Mouse (Mus musculus) left cerebral cortex, postnatal 10 days (tissue): Measurements from ENCODE around the gene Tufm. TPM values are rescaled to one million over a fixed set of nuclear protein-coding genes. Genes with fewer than 3 reads are reported as not detected.
"Not testable (repeated sequence)": the region's sequence is repeated elsewhere in the genome, so short reads cannot be mapped to it uniquely, and the experiment has no call there.

Experiments
- DNase-seq, 2 experiments: peaks; one replicate each; pipeline ENCODE4 v3.0.0; 2021 to 2022; ENCODE audit warnings: low spot score in 2 of 2, mixed read lengths in 1 of 2; ENCODE audit errors: extremely low spot score in 1 of 2
- intact Hi-C: fragments of 180-260 bp; cut with DNase I; formaldehyde crosslinking; loops from one replicate; pipeline ENCODE4 v1.15.1; 2025
- total RNA-seq, 2 experiments: library from RNA; stranded (reverse); gene quantifications; 2 replicates each; pipeline ENCODE4 v1.2.3; 2021

Tufm gene
- total RNA-seq, 2 experiments from 2014 or later = 81.6 to 103 TPM

DNA sequence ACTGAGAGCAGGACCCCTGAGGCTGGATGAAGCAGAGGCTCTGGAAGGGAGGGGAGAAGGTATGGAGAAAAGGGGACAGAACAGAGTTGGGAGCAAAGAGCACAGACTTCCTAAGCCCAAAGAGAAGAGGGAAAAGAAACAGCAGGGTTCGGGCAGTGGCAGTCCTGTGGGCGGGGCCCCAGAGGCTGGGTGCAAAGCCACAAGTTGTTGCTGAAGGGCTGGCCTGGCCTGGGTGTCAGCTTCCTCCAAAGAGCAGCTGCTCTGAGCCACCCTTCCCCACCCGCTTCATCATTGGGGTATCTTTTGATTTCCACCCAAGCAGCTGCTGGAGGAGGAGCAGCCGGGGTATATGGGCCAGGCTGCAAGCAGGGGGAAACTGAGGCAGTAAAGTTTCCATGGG lies 23.0 kb upstream of the Tufm start:
- intact Hi-C loops = no loop called here
- DNase-seq = peak in 1 of 2 experiments; percentile 58

GRCm38 (mm10) chr7:126464836-126465235 lies 22.3 kb upstream of the Tufm start:
- intact Hi-C loops = no loop called here
- no peak for DNase-seq

DNA sequence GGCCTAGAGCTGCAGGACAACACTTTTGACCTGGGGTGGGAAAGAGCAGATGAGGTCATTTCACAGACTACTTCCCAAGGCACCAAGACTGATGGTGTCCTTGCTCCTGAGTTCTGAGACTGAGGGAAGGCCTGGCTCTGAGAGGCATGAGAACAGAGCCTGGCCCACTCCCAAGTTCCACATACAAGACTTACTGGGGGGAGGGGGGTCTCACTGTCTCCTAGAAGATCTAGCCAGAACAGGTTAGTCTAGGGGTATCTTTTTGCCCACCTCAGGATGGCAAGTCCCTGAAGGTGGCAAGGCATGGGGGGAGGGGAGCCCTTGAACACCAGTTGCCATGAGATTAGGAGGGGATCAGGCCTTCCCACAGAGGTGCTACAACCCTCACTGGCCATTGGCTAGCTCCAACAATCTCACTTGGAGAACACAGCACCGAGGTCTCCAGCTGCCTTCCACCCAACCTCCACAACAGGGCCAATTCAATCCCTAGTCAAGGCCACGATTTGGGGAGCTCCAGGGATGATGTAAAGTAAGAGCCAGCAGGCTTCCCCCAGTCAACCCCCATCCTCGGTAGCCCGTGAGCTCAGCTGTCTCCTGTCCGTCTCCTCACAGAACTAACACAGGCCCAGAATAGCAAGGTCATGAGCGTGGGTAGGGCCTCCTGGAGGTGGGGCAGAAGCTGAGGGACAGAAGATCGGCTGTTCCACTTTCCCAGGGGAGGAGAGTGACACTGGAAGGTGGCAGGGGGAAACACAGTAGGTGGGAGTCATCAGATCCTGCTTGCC lies 21.7 kb upstream of the Tufm start:
- no peak for DNase-seq
- intact Hi-C loops = no loop called here

DNA sequence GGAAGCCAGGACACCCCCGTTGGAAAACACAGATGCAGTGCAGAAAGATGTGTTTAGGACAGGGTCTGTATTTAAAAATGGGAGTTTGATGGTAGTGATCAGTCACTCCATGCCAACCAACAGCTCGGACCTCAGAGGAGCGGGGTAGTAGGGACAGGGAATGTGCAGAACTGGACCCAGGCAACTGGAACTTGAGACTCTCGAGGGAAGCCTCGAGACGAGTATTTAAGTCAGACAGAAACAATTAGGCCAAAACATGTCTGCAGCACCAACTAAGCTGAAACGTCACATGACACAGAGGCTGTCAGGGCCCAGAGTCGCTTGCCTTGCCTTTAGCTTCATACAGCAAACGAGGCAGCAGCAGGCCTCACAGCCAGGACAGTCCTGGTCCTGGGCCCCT lies 21.0 kb upstream of the Tufm start:
- intact Hi-C loops = no loop called here
- DNase-seq = no peak

DNA sequence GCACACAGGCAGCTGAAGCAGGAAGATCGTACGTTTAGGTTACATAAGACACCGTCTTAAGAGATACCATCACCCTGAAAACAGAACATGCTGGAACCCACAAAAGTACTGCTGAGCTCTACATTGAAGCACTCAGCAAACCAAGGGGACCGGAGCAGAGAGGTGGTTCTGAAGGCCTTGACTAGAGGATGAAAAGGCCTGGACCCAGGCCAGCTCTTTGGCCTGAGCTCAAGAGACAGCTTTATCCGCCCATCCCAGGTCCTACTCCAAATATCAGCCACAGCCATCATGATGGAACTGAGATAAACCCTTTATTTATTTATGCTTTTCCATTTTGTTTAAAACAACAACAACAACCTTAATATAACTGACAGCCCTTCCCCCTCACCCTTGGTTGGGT lies 20.5 kb upstream of the Tufm start:
- intact Hi-C loops = no loop called here
- no peak for DNase-seq

DNA sequence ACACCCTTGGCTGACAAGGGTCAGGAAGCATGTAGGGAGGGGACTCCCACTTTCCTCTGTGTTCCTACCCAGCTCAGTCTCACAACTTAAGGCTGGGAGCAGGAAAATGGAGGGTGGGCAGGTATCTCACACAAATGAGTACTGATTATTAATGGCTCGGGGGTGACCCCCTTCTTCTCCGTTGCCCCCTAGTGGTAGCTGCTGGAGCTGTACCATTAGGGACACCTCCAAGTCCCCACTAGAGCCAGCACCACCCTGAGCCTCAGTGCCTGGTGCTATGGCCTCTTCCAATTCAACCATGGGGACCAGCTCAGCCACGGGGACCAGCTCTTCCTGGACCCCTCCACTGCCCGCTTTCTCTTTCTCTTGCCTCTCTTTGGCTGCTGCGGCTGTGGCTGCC lies 19.9 kb upstream of the Tufm start:
- intact Hi-C loops = no loop called here
- DNase-seq = peak in 1 of 2 experiments; percentile 62

- intact Hi-C loops = no loop called here
Measured at GRCm38 (mm10) chr7:126467834-126468627, 19.1 kb upstream of the Tufm start.

DNA sequence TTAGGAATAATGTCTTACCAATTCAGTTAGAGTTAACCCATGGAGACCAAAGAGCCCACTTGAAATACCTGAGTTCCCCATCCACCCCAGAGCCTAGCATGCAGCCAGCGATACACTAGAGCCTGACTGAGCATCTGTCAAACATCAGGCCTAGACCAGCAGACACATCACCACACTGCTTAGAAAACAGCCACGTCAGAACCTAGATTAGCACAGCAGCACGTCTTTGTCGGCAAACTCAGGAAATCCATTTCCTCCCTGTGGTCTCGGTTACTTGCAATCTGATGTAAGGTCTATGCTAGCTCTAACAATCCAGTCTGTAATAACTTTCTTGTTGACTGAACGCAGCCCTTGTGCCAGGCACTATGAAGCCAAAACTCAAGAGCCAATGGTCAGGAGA lies 17.1 kb upstream of the Tufm start:
- intact Hi-C loops = no loop called here
- no peak for DNase-seq

More at GRCm38 (mm10) chr7:126467834-126468627, 19.1 kb upstream of the Tufm start:
- peak in 1 of 2 experiments; percentile 13 for DNase-seq

DNA sequence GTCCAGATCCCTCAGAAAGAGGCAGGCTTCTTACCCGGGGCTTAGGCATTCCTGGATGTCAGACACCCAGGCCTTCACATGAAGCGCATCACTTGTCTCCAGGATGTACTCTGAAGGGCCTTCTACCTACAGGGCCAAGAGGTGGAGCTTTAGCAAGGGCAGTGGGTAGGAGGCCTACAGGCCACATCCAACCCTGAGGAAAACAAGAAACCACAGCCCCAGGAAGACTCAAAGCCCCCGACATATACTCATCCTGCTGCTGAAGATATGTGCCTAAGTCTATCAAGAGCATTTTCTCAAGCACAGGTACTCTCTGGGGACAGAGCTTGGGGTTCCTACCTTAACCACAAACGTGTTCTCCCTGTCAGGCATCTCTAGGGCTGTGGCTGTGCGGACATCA lies 15.8 kb upstream of the Tufm start:
- intact Hi-C loops = no loop called here
- no peak for DNase-seq

- intact Hi-C loops = no loop called here
- DNase-seq = no peak
Measured at GRCm38 (mm10) chr7:126471853-126472252, 15.3 kb upstream of the Tufm start.

GRCm38 (mm10) chr7:126472306-126472705 lies 14.9 kb upstream of the Tufm start:
- intact Hi-C loops = no loop called here

GRCm38 (mm10) chr7:126472713-126473112 lies 14.4 kb upstream of the Tufm start:
- intact Hi-C loops = no loop called here
- DNase-seq = no peak

More at GRCm38 (mm10) chr7:126472306-126472705, 14.9 kb upstream of the Tufm start:
- no peak for DNase-seq

DNA sequence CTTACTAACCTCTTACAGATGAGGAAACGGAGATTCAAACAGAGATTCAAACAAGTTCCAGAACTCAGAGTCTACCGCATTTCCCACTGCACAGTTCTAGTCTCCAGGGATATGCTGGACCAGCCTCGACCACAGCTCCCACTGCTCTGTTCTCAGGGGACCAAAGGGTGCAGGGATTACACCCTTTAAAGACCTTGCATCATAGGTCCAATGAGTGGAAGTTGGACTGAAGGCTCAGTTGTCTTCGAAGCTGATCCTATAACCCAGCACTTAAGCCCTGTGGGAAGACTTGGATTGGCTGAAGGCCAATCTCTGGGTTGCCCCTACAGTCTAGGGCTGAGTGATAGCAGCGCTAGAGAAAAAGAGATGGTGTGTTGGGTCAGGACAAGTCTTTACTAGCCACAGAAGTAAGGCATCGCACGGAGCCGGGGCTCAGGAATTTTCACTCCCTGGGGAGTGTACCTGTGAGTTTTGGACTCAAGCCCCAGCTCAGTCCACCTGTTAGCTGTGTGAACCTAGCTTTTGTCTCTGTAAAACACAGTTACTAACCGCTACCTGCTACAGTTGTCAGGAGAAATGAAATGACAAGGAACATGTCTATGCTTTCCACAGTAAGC lies 13.6 kb upstream of the Tufm start:
- DNase-seq = no peak
- intact Hi-C loops = no loop called here

DNA sequence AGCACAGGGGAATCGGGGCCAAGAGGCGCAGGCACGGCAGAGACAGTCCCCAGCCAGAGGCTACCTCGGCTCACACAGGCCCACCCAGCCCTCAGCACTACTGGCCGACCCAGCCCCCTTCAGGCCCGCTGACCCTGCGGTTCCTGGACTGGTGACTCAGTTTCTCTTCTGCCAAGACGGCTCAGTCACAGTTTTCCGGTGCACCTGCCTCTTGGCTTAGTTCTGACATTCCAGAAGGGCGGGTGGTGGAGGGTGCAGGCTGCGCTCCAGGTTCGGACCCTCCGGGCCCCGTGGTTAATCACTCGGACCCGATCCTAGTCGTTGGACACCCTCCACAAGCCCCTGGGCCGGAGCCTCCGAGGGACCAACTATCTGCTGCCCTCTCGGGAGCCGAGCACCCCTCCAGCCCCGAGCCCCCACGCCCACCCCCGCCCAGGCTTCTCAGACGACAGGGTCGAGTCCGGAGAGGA lies 12.6 kb upstream of the Tufm start:
- intact Hi-C loops = no loop called here

DNA sequence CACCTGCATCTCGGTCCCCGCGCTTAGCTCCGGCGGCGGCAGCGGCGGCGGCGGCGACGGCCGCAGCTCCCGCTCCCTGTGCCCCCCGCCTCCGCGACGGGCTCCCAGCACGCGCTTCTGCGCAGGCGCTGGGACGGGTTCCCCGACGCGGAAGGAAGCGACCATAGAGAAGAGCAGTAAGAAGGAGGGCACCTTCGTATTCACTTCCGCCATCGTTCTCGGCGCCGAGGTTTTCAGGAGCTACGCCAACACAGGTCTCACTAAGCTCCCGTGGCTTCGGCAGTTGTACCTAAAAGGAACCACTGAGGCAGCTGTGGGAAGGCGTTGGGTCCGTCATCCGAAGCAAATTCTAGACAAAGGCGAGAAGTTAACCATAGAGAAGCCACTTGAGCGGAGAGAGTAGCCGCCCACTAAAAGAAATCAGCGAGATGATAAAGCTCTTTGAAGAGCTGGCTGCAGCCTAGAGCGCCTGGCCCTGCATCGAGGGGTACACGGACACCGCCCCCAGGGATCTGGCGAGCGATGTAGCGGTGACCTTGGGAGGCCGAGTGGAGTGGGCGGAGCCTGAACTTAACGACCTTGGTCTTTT lies 12.1 kb upstream of the Tufm start, which contains the start of gene Sh2b1:
Gene Sh2b1, minus strand, starts transcription at position 432 of the 589 bp plus-strand sequence.
- intact Hi-C loops = no loop called here

More for the DNA sequence above, 12.6 kb upstream of the Tufm start:
- DNase-seq = no peak

GRCm38 (mm10) chr7:126481699-126482098 lies 5.5 kb upstream of the Tufm start:
- DNase-seq = no peak
- intact Hi-C loops = loop anchor here (5.0 kb wide), 1 partner anchor 46 kb away; no protein-coding TSS in a partner anchor

More for the DNA sequence above, 12.1 kb upstream of the Tufm start, which contains the start of gene Sh2b1:
- DNase-seq = peak; percentile 86 to 94

DNA sequence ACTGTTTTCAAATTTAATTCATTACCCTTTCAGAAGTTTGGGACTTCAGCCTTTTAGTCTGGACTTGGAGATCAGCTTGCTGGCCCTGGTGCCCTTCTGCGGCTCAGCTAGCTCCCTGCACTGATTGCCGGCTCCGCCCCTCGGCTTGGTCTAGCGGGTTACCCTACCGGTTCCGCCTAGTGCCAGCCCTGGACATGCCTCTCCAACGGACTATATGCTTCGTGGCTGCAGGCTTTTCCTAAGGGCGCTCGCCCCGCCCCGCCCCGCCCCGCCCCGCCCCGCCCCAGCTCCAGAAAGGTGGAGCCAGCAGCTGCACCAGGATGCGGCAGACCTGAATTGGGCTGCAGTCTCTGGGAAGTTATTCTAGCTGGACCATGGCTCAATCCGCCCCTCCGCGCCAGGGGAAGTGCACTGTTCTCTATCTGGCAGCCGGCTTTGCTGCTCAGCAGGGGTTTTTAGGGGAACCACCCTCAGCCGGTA lies 4.7 kb upstream of the Tufm start:
- intact Hi-C loops = loop anchor here (5.0 kb wide), 1 partner anchor 45 kb away; no protein-coding TSS in a partner anchor
- DNase-seq = peak in 1 of 2 experiments; percentile 90

- intact Hi-C loops = not testable (repeated sequence)
Measured at GRCm38 (mm10) chr7:126487617-126488385, 640 bp downstream of the Tufm start.

More at GRCm38 (mm10) chr7:126487617-126488385, 640 bp downstream of the Tufm start:
- peak in 1 of 2 experiments; percentile 14 for DNase-seq
